Mouse (Mus musculus) liver, embryonic 18 days (tissue): ENCODE data around the gene Col9a2. TPM values are rescaled to one million over a fixed set of nuclear protein-coding genes. Genes with fewer than 3 reads are reported as not detected.

Source experiments
- polyA plus RNA-seq: library from polyadenylated mRNA; depleted of rRNA; stranded (reverse); fragments of >200 nt; gene quantifications from 2 replicates; pipeline ENCODE4 v1.2.3, GENCODE M21; 2012; rRNA removed

The Col9a2 gene
- polyA plus RNA-seq = 0.43 and 0.70 TPM in 2 replicates

GRCm38 (mm10) chr4:121039331-121040115, at the start of gene Col9a2:
Gene Col9a2 (plus strand): TSS chr4:121039385.

DNA sequence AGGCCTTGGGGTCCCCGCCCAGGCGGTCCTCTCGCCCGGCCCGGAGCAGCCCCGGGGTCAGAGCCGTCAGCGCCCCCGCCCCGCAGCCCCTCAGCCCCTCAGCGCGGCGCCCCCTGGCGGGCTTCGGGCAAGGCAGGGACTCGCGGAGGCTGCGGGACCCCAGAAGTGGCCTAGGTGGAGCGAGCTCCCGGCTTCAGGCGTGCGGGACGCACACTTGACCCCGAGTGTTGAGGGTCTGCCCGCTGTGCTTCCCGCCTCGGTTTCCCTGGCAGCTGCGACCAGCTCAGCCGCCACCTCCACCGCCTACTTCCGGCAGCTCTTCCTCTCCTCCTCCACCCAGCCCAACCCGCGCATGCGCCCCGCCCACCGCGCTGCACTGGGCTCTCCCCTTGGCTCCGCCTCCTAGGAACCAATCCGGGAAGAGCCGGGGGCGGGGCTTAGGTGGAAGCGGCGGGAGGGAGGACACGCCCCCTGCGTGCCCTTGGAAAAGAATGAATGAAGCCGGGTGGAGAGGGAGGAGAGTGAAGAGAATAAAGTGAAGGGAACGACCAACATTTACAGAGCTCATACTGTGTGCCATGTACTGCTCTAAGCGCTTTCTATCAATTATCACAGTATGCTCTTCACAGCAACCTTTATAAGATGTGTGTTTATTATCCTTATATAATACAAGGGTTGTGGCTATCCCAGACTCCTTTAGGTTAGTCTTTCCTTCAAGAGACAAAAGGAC, 22.1 kb upstream of the Col9a2 start, which contains the start of gene Smap2:
TSS of gene Smap2 (minus strand) at position 320 of the 730 bp plus-strand sequence.

GRCm38 (mm10) chr4:121097650-121098378, 58.6 kb downstream of the Col9a2 start, which contains the start of gene Zmpste24:
Gene Zmpste24 (minus strand): TSS chr4:121098241.

Other genes starting within 250 kb of the Col9a2 start
- gene Nfyc, start 207.8 kb upstream of the Col9a2 start, polyA plus RNA-seq = 47.4 and 49.8 TPM in 2 replicates
- gene Rims3, start 184.6 kb upstream of the Col9a2 start, polyA plus RNA-seq = 0.16 and 0.17 TPM in 2 replicates
- gene Exo5, start 114.4 kb upstream of the Col9a2 start, polyA plus RNA-seq = 4.5 and 4.9 TPM in 2 replicates
- gene Zfp69, start 87.7 kb upstream of the Col9a2 start, polyA plus RNA-seq = 1.1 TPM in 2 replicates
- 12.5 and 14.8 TPM in 2 replicates for gene Smap2, start 22.1 kb upstream of the Col9a2 start, polyA plus RNA-seq
- 13.5 and 15.5 TPM in 2 replicates for gene Zmpste24, start 58.9 kb downstream of the Col9a2 start, polyA plus RNA-seq
- not detected in 2 replicates for gene Tmco2, start 69.8 kb downstream of the Col9a2 start, polyA plus RNA-seq
- gene Rlf, start 175.7 kb downstream of the Col9a2 start, polyA plus RNA-seq = 5.0 and 5.9 TPM in 2 replicates